Mouse (Mus musculus) midbrain, embryonic 15.5 days (tissue): Measurements from ENCODE around the gene Xlr4a. TPM values are rescaled to one million over a fixed set of nuclear protein-coding genes. Genes with fewer than 3 reads are reported as not detected.
"Not testable (repeated sequence)": the region's sequence is repeated elsewhere in the genome, so short reads cannot be mapped to it uniquely, and the experiment has no call there.

Experiments used
- ATAC-seq: fragments of 200-750 bp; cut with Nextera tagmentation; replicated peaks from 2 replicates; pipeline ENCODE4 v1.8.0; 2017; ENCODE audit warnings: moderate TSS enrichment
- H3K27ac ChIP-seq: fragments of 300-500 bp; sonication (generic); 2 replicates; pipeline ENCODE4 v1.5.1; 2015; ENCODE audit warnings: mild to moderate bottlenecking, inconsistent platforms
- H3K27me3 ChIP-seq: fragments of 300-500 bp; sonication (generic); replicated peaks from 2 replicates; pipeline ENCODE4 v1.6.1; 2015; ENCODE audit warnings: inconsistent platforms
- H3K36me3 ChIP-seq: fragments of 300-500 bp; sonication (generic); replicated peaks from 2 replicates; pipeline ENCODE4 v1.6.1; 2015; ENCODE audit warnings: inconsistent platforms
- H3K4me1 ChIP-seq: fragments of 300-500 bp; sonication (generic); 2 replicates; pipeline ENCODE4 v1.6.1; 2015; ENCODE audit warnings: inconsistent platforms
- H3K4me2 ChIP-seq: fragments of 300-500 bp; sonication (generic); 2 replicates; pipeline ENCODE4 v1.6.1; 2015; ENCODE audit warnings: inconsistent platforms, mild to moderate bottlenecking, moderate library complexity
- H3K4me3 ChIP-seq: fragments of 300-500 bp; sonication (generic); 2 replicates; pipeline ENCODE4 v1.5.1; 2015; ENCODE audit warnings: mild to moderate bottlenecking, inconsistent platforms
- H3K9ac ChIP-seq: fragments of 300-500 bp; sonication (generic); 2 replicates; pipeline ENCODE4 v1.6.1; 2015; ENCODE audit warnings: mild to moderate bottlenecking, inconsistent platforms
- H3K9me3 ChIP-seq: fragments of 300-500 bp; sonication (generic); 2 replicates; pipeline ENCODE4 v1.6.1; 2016; ENCODE audit warnings: inconsistent platforms
- WGBS: fragments of 180-500 bp; shearing (Covaris S2); methylation state at CpG from one replicate; pipeline ENCODE4 v1.1.7; 2015; ENCODE audit warnings: mixed read lengths; 5-methylcytosine and 5-hydroxymethylcytosine counted together
- polyA plus RNA-seq: library from polyadenylated mRNA; unstranded; fragments of >200 nt; fragmentation: Nextera tagmentation; extraction: Ambion mirVana; gene quantifications from 2 replicates; pipeline ENCODE4 v1.2.1, GENCODE M21; 2015

The Xlr4a gene
- 0.88 and 1.6 TPM in 2 replicates for polyA plus RNA-seq

GRCm38 (mm10) chrX:73082267-73083055 is at the start of gene Xlr4a:
TSS of gene Xlr4a (minus strand) at chrX:73082478.
- H3K27me3 ChIP-seq, H3K4me2 ChIP-seq, H3K9ac ChIP-seq, H3K4me3 ChIP-seq, ATAC-seq, H3K4me1 ChIP-seq, H3K27ac ChIP-seq, H3K36me3 ChIP-seq, H3K9me3 ChIP-seq: not testable (repeated sequence)
- 80% methylated on average over 19 of the region's 19 CpGs for WGBS

GRCm38 (mm10) chrX:73122859-73123829 is 40.9 kb upstream of the Xlr4a start:
- not testable (repeated sequence) for H3K4me1 ChIP-seq, H3K9me3 ChIP-seq, H3K27me3 ChIP-seq, H3K4me3 ChIP-seq, H3K36me3 ChIP-seq, H3K9ac ChIP-seq, H3K4me2 ChIP-seq, H3K27ac ChIP-seq
- ATAC-seq, result peak; percentile 94
- WGBS, result no CpG with 5 or more reads among the region's 12 CpGs

- WGBS, result no CpG with 5 or more reads among the region's 7 CpGs
These were observed 34.5 kb upstream of the Xlr4a start, which contains the start of gene Gm14685 for GRCm38 (mm10) chrX:73116747-73117146. TSS of gene Gm14685 (plus strand) at chrX:73117047.

DNA sequence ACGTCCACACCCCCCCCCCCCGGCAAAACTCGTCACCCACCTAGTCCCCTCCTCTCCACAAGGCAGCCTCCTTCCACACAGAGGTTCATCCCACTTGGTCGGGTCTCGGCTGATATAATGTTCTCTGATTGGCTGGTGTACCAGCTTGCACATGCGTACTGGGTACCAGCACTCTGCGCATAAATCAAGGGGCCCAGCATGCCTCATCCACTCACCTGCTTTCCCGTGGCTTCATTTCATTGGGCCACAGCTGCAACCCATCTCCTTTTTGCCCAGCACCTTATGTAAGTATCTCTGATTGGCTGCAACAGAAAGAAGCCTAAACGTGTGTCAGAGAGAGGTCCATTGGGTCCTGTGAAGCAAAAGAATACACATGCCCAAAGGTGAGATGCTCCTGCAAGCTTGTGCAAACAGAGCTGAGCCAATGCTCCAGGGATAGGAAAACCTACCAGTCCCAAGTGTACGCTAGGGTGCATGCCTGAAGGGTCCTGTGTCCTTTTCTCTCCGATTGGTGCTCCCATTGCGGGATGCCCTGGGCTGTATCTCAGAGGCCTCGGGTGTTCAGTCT is 14.7 kb upstream of the Xlr4a start, which contains the start of gene Xlr3a:
Xlr3a (minus strand) TSS at position 155 of the 568 bp plus-strand sequence.
- not testable (repeated sequence) for H3K9ac ChIP-seq, H3K27ac ChIP-seq, ATAC-seq, H3K4me1 ChIP-seq, H3K4me3 ChIP-seq, H3K9me3 ChIP-seq, H3K27me3 ChIP-seq, H3K36me3 ChIP-seq, H3K4me2 ChIP-seq
- 81% methylated on average over 13 of the region's 13 CpGs for WGBS

More at GRCm38 (mm10) chrX:73116747-73117146, 34.5 kb upstream of the Xlr4a start, which contains the start of gene Gm14685:
- H3K4me3 ChIP-seq, H3K4me1 ChIP-seq, H3K4me2 ChIP-seq, H3K36me3 ChIP-seq, ATAC-seq, H3K27ac ChIP-seq, H3K27me3 ChIP-seq, H3K9me3 ChIP-seq, H3K9ac ChIP-seq: not testable (repeated sequence)

GRCm38 (mm10) chrX:73066765-73067312 is 15.4 kb downstream of the Xlr4a start:
- H3K4me1 ChIP-seq, H3K9me3 ChIP-seq, H3K9ac ChIP-seq, ATAC-seq, H3K27me3 ChIP-seq, H3K4me2 ChIP-seq, H3K36me3 ChIP-seq, H3K4me3 ChIP-seq, H3K27ac ChIP-seq: not testable (repeated sequence)
- WGBS, result 73% methylated on average over 2 of the region's 5 CpGs

DNA sequence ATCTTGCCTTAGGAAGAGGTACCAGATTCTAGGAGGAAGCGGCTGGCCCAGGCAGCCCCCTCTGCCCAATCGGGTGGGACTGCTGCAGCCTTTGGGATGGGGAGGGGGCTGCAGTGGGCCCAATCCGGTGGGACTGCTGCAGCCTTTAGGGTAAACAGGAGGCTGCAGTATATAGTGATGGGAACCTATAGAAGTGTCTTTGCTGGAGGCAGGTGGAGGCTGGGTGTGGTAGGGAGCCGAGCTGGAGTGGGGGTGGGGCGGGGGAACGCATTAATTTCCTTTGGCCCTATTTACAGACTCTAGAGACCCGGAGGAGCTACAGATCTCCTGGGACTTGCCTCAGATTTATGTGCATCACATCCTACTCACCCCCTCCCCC is 17.9 kb downstream of the Xlr4a start, which contains the start of gene Pnma3:
Pnma3 (plus strand) TSS at position 373 of the 379 bp plus-strand sequence.
- WGBS, result 26% methylated on average over 7 of the region's 7 CpGs
- Histone ChIP-seq H3K27ac (peak within 1 kb of the TSS; percentile 54; the same call in 1 of the 2 replicates), H3K9me3 (no peaks in the 10 kb centered on the region), H3K9ac (peak within 1 kb of the TSS; percentile 55), H3K36me3 (no peaks in the 10 kb centered on the region), H3K27me3 (no peaks in the 10 kb centered on the region), H3K4me3 (peak within 1 kb of the TSS; percentile 43), H3K4me2 (peak within 1 kb of the TSS; percentile 68), H3K4me1 (no peaks in the 10 kb centered on the region)
- peak; percentile 78 for ATAC-seq

DNA sequence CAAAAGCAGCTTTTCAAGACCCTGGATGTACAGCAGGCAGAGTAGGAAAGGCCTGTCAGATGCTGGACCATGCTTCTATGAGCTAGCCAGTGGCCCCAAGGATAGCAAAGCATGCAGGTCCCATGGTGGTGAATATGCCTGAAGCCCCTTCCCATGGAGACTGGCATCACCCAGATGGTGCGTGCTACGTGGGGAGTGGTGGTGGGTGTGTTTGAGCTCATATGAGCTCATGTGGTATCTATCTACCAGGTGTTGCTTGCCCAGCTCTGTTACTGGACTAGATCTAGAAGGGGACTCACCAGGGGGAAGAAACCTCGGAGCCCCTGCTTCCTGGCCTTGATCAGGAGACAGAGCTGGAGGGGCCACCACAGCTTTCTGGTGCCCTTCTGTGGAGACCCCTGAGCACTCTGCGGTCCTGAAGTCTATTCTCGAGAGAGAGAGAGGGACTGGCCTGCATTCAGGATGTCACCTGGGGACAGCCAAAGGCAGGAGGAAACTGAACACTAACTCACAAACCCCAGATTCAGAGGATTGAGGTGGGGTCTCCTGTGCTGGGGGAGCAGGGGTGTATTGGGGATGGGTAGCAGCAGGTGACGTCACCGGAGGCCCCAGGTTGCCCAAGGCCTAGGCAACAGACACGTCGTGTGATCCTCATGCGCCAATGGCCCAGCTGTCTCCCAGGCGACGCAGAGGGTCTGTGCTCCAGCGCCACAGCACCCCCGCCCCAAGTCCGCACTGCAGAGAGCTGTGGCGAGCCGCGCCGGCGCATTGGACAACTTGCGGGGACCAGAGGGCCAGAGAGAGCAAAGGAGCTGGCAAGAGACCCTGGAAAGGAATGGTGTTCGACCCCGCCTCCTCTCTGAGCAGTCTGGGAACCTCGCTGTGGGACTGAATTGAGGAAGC is 18.5 kb downstream of the Xlr4a start:
- Histone ChIP-seq H3K9ac (peak overlapping the region; percentile 55), H3K4me3 (peak overlapping the region; percentile 43), H3K27ac (peak overlapping the region; percentile 54; the same call in 1 of the 2 replicates), H3K4me1 (no peaks in the 10 kb centered on the region), H3K36me3 (no peaks in the 10 kb centered on the region), H3K27me3 (no peaks in the 10 kb centered on the region), H3K4me2 (peak overlapping the region; percentile 68), H3K9me3 (no peaks in the 10 kb centered on the region)
- ATAC-seq, result peak; percentile 94
- WGBS, result 30% methylated on average over 24 of the region's 24 CpGs

- Histone ChIP-seq H3K4me3 (no peak overlapping the region), H3K36me3 (no peaks in the 10 kb centered on the region), H3K4me2 (no peak overlapping the region), H3K4me1 (no peaks in the 10 kb centered on the region), H3K27ac (no peak overlapping the region), H3K9ac (no peak overlapping the region), H3K9me3 (no peaks in the 10 kb centered on the region), H3K27me3 (no peaks in the 10 kb centered on the region)
- WGBS, result 50% methylated on average over 5 of the region's 5 CpGs
- ATAC-seq, result no peak
These were observed 20.0 kb downstream of the Xlr4a start for GRCm38 (mm10) chrX:73062323-73062722.

- 87% methylated on average over 1 of the region's 1 CpGs for WGBS
- ATAC-seq, result no peak
- no peaks in the 10 kb centered on the region for H3K4me1 ChIP-seq
- no peaks in the 10 kb centered on the region for H3K36me3 ChIP-seq
- no peaks in the 10 kb centered on the region for H3K27me3 ChIP-seq
- no peak overlapping the region for H3K4me2 ChIP-seq
- H3K9ac ChIP-seq, result no peak overlapping the region
- H3K4me3 ChIP-seq, result no peak overlapping the region
- no peaks in the 10 kb centered on the region for H3K9me3 ChIP-seq
- H3K27ac ChIP-seq, result no peak overlapping the region
These were observed 20.8 kb downstream of the Xlr4a start for GRCm38 (mm10) chrX:73061528-73061927.

GRCm38 (mm10) chrX:73053860-73054563 is 28.3 kb downstream of the Xlr4a start:
- peak; percentile 98 for ATAC-seq
- Histone ChIP-seq H3K27ac (peak overlapping the region; percentile 69), H3K4me3 (no peak overlapping the region), H3K4me2 (peak overlapping the region; percentile 28), H3K27me3 (no peaks in the 10 kb centered on the region), H3K36me3 (no peaks in the 10 kb centered on the region), H3K4me1 (no peaks in the 10 kb centered on the region), H3K9me3 (no peaks in the 10 kb centered on the region), H3K9ac (no peak overlapping the region)
- WGBS, result 14% methylated on average over 14 of the region's 14 CpGs
